Mouse (Mus musculus): ENCODE results near the gene Prss54.

- TF ChIP-seq HCFC1 (IDR thresholded peaks at IDR 0.05; ENCODE audit: borderline replicate concordance, insufficient read depth, low read length): no peak
- no peak for TF ChIP-seq ZC3H11A (IDR thresholded peaks at IDR 0.05; ENCODE audit: borderline replicate concordance, low read depth, low read length)
- no peak for TF ChIP-seq MAFK (IDR thresholded peaks at IDR 0.05; ENCODE audit: insufficient read depth, low read depth, low read length)
- TF ChIP-seq ZNF384 (IDR thresholded peaks at IDR 0.05; ENCODE audit: low read depth, low read length): no peak
Measured at GRCm38 (mm10) chr8:95516928-95517327, 59.2 kb downstream of the Prss54 start.
